Mouse (Mus musculus): Measurements from ENCODE around the gene Cdkal1.

- TF ChIP-seq CTCF (IDR thresholded peaks at IDR 0.05; ENCODE audit: control insufficient read depth, insufficient read depth, insufficient read length) (no peak), MYOD1 (IDR thresholded peaks at IDR 0.05; ENCODE audit: control insufficient read depth, insufficient read length, low read depth) (no peak), CEBPB (IDR thresholded peaks at IDR 0.05; ENCODE audit: low read depth) (no peak), MYOG (IDR thresholded peaks at IDR 0.05; ENCODE audit: control insufficient read depth, extremely low read depth, insufficient read length) (no peak), MAX (IDR thresholded peaks at IDR 0.05) (no peak), USF1 (IDR thresholded peaks at IDR 0.05; ENCODE audit: low read depth) (no peak)
These were observed 265.3 kb downstream of the Cdkal1 start for GRCm38 (mm10) chr13:29590164-29590563.
